Mouse (Mus musculus) liver, embryonic 14.5 days (tissue): ENCODE measurements around the gene Map4k4. TPM values are rescaled to one million over a fixed set of nuclear protein-coding genes. Genes with fewer than 3 reads are reported as not detected.
A peak's percentile ranks its signal among the peaks of the same experiment; 100 is the strongest.

Experiments used
- ATAC-seq: fragments of 200-750 bp; cut with Nextera tagmentation; 2 replicates; pipeline ENCODE4 v1.8.0; 2017; ENCODE audit warnings: moderate number of reproducible peaks, mild to moderate bottlenecking, moderate library complexity; ENCODE audit not compliant: insufficient read depth
- DNase-seq, 3 experiments: peaks; one replicate each; pipeline ENCODE4 v3.0.0-alpha.2; 2012 to 2013; ENCODE audit warnings: low read depth in 3 of 3, low spot score in 3 of 3
- H3K27ac ChIP-seq: fragments of 300-500 bp; sonication (generic); 2 replicates; pipeline ENCODE4 v1.5.1; 2014; ENCODE audit warnings: moderate library complexity, mild to moderate bottlenecking, control low read depth, inconsistent platforms
- H3K27me3 ChIP-seq: fragments of 300-500 bp; sonication (generic); 2 replicates; pipeline ENCODE4 v1.6.1; 2014; ENCODE audit warnings: mild to moderate bottlenecking, low read length, moderate library complexity; ENCODE audit not compliant: control insufficient read depth, insufficient read depth
- H3K36me3 ChIP-seq: fragments of 300-500 bp; sonication (generic); replicated peaks from 2 replicates; pipeline ENCODE4 v1.6.1; 2014; ENCODE audit warnings: low read depth; ENCODE audit not compliant: control insufficient read depth, insufficient read depth
- H3K4me1 ChIP-seq, 2 experiments: fragments of 200-500 bp in 1 of 2; fragments of 300-500 bp in 1 of 2; sonication (generic) in 1 of 2; replicated peaks; 2 replicates each; pipeline ENCODE4 v1.6.1; 2012 to 2014; ENCODE audit warnings: antibody characterized with exemption in 1 of 2, inconsistent platforms in 1 of 2, low read length in 1 of 2; ENCODE audit not compliant: control insufficient read depth in 2 of 2, insufficient read depth in 2 of 2
- H3K4me2 ChIP-seq: fragments of 300-500 bp; sonication (generic); 2 replicates; pipeline ENCODE4 v1.6.1; 2014; ENCODE audit warnings: low read depth, mild to moderate bottlenecking, control low read depth, moderate library complexity
- H3K4me3 ChIP-seq, 2 experiments: fragments of 200-500 bp in 1 of 2; fragments of 300-500 bp in 1 of 2; sonication (generic) in 1 of 2; 2 replicates each; pipeline ENCODE4 v1.5.1; 2012 to 2014; ENCODE audit warnings: low read depth in 2 of 2, low read length in 2 of 2, mild to moderate bottlenecking in 2 of 2, control low read depth in 1 of 2, inconsistent platforms in 1 of 2, moderate library complexity in 1 of 2; ENCODE audit not compliant: insufficient read depth in 1 of 2
- H3K9ac ChIP-seq: fragments of 300-500 bp; sonication (generic); replicated peaks from 2 replicates; pipeline ENCODE4 v1.6.1; 2014; ENCODE audit warnings: mild to moderate bottlenecking, control low read depth, moderate library complexity
- H3K9me3 ChIP-seq: fragments of 300-500 bp; sonication (generic); 2 replicates; pipeline ENCODE4 v1.6.1; 2016; ENCODE audit warnings: low read length, mixed read lengths; ENCODE audit not compliant: control insufficient read depth
- CTCF ChIP-seq: IDR thresholded peaks from 2 replicates; pipeline ENCODE4 v1.5.1; 2016; ENCODE audit warnings: antibody characterized with exemption, low read depth, control low read depth
- EP300 ChIP-seq: IDR thresholded peaks from 2 replicates; pipeline ENCODE4 v1.6.1; 2016; ENCODE audit warnings: antibody characterized with exemption, low read depth
- WGBS: fragments of 180-500 bp; shearing (Covaris S2); extraction: QIAGEN DNeasy Blood & Tissue Kit; methylation state at CpG from one replicate; pipeline ENCODE4 v1.1.7; 2014; ENCODE audit not compliant: insufficient replicate concordance; 5-methylcytosine and 5-hydroxymethylcytosine counted together
- polyA plus RNA-seq, 2 experiments: library from polyadenylated mRNA; depleted of rRNA in 1 of 2; stranded (reverse) in 1 of 2; unstranded in 1 of 2; fragments of >200 nt; fragmentation: Nextera tagmentation in 1 of 2; extraction: Ambion mirVana in 1 of 2; gene quantifications; 2 replicates each; pipeline versions ENCODE4 v1.2.1 to v1.2.3; 2012 to 2014

Gene Map4k4
- polyA plus RNA-seq, 2 experiments, result 2.3 to 14.5 TPM

DNA sequence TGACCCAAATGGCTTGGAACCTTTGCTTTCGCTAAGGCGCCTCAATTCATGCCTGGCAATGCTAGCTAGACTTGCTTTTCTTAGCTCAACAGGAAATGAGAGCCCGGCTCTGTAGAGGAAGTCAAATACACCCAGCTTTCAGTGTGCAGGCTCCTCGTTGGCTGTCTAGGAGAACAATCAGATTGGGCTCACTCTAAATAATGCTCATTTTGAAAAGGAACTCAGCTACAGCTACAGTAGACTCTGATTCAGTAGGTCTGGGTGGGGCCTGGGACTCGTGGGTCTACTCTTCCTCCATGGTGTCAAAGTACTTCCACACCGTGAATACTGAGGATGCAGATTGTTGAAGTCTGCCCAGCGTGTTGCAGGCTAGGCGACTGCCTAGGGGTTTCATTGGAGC lies 22.0 kb downstream of the Map4k4 start:
- no peak overlapping the region for H3K27ac ChIP-seq
- no peaks in the 10 kb centered on the region for H3K9me3 ChIP-seq
- H3K9ac ChIP-seq, result no peak overlapping the region
- DNase-seq (no peak), ATAC-seq (0 out of 2 replicates have a peak, but pooled peaks have one; percentile 5)
- H3K27me3 ChIP-seq, result no peaks in the 10 kb centered on the region
- peak overlapping the region; percentile 18; the same call in 1 of the 2 replicates for H3K4me2 ChIP-seq
- no peak overlapping the region for H3K4me3 ChIP-seq
- 11% methylated on average over 8 of the region's 8 CpGs for WGBS
- TF ChIP-seq CTCF, result no peak
- no peak for TF ChIP-seq EP300
- no peaks in the 10 kb centered on the region for H3K36me3 ChIP-seq
- peaks cover 0 to 32% of the 10 kb centered on the region in 2 experiments; a peak in 2 of 4 replicates for H3K4me1 ChIP-seq

DNA sequence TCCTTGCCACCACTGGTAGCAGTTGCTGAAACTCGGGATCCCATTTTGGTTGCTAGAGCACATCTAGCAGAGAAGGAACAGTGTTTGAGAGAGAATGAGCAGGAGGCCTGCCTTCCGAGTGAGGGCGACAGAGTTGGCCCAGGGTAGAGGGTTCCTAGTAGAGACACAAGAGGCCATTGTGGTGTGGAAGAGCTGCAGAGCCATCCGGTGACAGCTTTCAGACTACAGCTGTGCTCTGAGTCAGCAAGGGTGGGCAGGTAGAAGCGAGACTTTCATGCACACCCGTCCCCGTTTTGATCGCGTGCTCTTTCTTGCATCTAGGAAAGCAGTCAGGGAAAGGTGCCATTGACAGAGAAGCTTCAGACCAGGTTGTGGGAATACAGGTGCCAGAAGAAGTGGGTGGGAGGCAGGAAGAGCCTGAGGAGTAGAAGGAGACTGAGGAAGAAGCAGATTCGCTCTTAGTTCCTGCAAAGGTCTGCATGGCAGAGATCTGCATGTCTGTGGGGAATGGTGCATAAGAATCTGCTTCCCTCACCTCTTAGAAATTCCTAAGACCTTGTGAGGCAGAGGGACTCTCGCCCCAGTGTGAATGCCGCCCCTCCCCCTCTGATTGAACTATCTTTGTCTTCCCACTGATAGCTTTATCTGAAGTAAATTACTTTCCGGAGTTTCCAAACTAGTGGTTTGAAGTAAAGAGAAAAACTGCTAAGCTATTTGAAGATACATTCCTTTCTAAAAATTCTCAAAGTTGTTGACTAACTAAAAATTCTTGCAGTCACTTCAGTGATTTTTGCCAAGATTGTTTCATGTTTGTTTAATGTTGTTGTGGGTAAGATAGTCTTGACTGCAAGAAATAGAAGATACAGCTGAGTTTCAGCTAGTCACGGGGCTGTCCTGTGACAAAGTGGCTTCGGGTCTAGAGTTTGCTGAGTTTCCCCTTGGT lies 23.0 kb downstream of the Map4k4 start:
- Histone ChIP-seq H3K4me3 (no peak overlapping the region), H3K9me3 (no peaks in the 10 kb centered on the region), H3K27ac (no peak overlapping the region), H3K36me3 (no peaks in the 10 kb centered on the region), H3K9ac (no peak overlapping the region), H3K4me1 (peaks cover 0 to 29% of the 10 kb centered on the region in 2 experiments; a peak in 2 of 4 replicates), H3K4me2 (peak overlapping the region; percentile 2; the same call in 1 of the 2 replicates), H3K27me3 (no peaks in the 10 kb centered on the region)
- no peak for DNase-seq
- WGBS, result 9% methylated on average over 15 of the region's 15 CpGs
- no peak for TF ChIP-seq EP300
- TF ChIP-seq CTCF, result no peak
- ATAC-seq, result no peak

DNA sequence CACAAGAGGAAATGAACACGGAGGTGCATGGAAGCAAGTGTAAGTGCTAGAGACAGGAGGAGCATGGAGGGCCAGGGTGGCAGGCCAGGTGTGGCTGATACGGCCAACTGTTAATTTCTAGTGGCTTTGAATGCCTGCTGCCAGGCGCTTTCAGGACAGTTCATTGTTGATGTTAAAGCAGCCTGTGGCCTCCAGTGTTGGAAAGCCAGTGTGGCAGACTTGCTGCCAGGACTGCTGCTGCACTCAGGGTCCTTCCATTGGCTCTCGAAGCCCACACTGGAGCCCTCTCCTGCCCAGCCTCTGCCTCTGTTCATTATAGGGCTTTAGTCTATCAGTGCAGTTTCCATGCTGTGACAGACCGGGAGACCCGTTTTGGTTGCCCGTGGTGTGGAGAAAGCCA lies 30.3 kb downstream of the Map4k4 start:
- no peak overlapping the region for H3K9ac ChIP-seq
- 69% methylated on average over 7 of the region's 7 CpGs for WGBS
- no peak overlapping the region for H3K27ac ChIP-seq
- no peaks in the 10 kb centered on the region for H3K9me3 ChIP-seq
- H3K36me3 ChIP-seq, result no peaks in the 10 kb centered on the region
- DNase-seq, result no peak
- peaks cover 0 to 8% of the 10 kb centered on the region in 2 experiments; a peak in 3 of 4 replicates for H3K4me1 ChIP-seq
- no peak overlapping the region for H3K4me2 ChIP-seq
- no peak overlapping the region for H3K4me3 ChIP-seq
- no peak for ATAC-seq
- no peaks in the 10 kb centered on the region; the same call in 1 of the 2 replicates for H3K27me3 ChIP-seq
- no peak for TF ChIP-seq EP300
- no peak for TF ChIP-seq CTCF

DNA sequence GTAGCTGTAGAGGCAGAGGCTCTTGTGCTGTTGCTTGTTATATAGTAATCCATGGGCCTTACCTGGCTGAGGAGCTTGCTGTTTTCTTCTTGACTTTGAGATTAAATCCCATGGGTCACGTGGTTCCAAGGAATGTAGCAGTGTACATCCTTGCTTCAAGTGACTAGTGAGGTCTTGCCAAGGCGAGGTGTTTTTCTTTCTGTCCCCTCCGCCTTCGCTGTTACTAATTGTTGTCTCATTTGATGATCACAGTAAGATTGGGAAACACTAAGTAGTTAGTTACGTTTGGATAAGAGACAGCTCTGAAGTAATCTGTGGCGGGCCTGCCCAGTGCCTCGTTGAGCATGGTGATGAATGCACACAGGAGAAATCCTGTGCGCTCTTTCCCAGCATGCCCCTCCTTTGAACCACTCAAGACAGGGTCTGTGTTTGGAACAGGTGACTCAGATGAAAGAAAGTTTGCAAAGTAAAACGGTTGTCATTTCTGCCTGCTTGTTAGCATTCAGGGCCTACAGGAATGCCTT lies 31.6 kb downstream of the Map4k4 start:
- peaks cover 6 to 13% of the 10 kb centered on the region in 2 experiments for H3K4me1 ChIP-seq
- TF ChIP-seq CTCF (no peak), EP300 (no peak)
- WGBS, result 55% methylated on average over 9 of the region's 9 CpGs

DNA sequence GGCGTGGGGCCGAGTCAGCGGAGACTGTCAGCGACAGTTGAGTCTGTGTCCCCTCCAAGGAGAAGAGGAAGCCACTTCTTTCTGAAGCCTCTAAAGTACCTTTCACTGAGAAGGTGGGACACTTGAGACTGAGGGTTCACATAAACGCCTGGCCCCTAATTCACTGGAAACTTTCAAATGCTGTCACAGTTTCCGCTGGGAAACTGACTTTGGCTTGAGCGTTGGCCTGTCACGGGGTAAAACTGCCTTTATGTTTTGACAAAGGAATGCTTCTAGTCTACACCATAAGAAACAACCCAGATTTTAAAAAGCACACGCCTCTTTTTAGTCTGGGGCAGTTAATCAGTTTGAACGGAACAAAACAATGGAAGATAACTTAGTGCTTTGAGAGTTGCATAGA lies 32.2 kb downstream of the Map4k4 start:
- H3K4me1 ChIP-seq, result peaks cover 12 to 20% of the 10 kb centered on the region in 2 experiments
- DNase-seq (no peak), ATAC-seq (no peak)

More for the DNA sequence above, 31.6 kb downstream of the Map4k4 start:
- no peaks in the 10 kb centered on the region for H3K36me3 ChIP-seq
- no peaks in the 10 kb centered on the region for H3K9me3 ChIP-seq
- DNase-seq, result no peak
- ATAC-seq, result no peak
- H3K27me3 ChIP-seq, result no peaks in the 10 kb centered on the region; the same call in 1 of the 2 replicates
- no peak overlapping the region for H3K27ac ChIP-seq
- no peak overlapping the region for H3K4me2 ChIP-seq
- no peak overlapping the region for H3K9ac ChIP-seq
- no peak overlapping the region for H3K4me3 ChIP-seq

More for the DNA sequence above, 32.2 kb downstream of the Map4k4 start:
- WGBS, result 53% methylated on average over 10 of the region's 10 CpGs
- Histone ChIP-seq H3K4me3 (no peak overlapping the region), H3K27me3 (no peaks in the 10 kb centered on the region; the same call in 1 of the 2 replicates), H3K4me2 (no peak overlapping the region), H3K9me3 (no peaks in the 10 kb centered on the region), H3K36me3 (no peaks in the 10 kb centered on the region), H3K9ac (no peak overlapping the region), H3K27ac (no peak overlapping the region)
- no peak for TF ChIP-seq EP300
- TF ChIP-seq CTCF, result no peak
